ENCODE assay signal across 9 mouse cellular contexts in the genomic region with DNA sequence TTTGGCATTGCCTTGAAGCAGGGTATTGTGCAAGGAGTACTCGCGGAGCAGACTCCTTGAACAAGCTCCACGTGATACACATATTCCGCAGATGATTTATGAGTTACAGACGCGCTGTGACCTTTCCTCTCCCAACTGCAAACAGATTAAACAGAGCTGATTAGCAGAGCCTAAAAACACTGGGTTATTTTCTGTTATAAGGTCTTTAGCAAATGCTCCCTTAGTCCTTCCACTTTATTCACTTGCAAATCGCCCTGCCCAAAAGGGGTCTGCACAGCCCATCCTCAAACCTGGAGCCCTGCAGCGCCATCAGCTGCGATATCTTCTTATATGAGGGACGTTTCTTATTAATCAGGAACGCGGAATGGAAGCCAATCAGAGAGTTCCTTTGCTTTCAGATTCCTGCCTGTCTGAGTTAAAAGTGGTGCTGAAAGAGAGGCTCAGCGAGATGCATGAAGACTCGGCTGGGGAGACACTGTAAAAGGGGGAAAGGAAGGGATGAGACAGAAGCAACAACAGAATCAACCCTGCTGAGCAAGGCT. TPM values are rescaled to one million over a fixed set of nuclear protein-coding genes. Genes with fewer than 3 reads are reported as not detected.
DNase-seq lines count a peak whose midpoint lies in the region; ATAC-seq and TF ChIP-seq lines count a peak whose summit lies in the region.
"Had no signal": no experiment of that assay in that cellular context is flagged by ENCODE, and none has a peak within 500 bp of the region (broad histone marks: within the 10 kb centered on the region; RNA-seq: fewer than 3 reads in every experiment).

Gene Cdh9 (plus strand): TSS at position 287 of the 542 bp plus-strand sequence.

- H3K9ac ChIP-seq in kidney, postnatal 0 days (ENCODE audit: low read depth, low read length), result no peak within 1 kb of the TSS
- H3K9ac ChIP-seq in liver, embryonic 12.5 days, result no peak within 1 kb of the TSS

- ATAC-seq in cerebellum, adult (ENCODE audit: insufficient number of reproducible peaks, low FRiP score, low TSS enrichment), result peak; percentile 20; the same call in 1 of the 2 replicates
- ATAC-seq in kidney, postnatal 0 days (replicated peaks; ENCODE audit: low FRiP score, low read depth), result no peak
- no peak for ATAC-seq in liver, embryonic 12.5 days

- no peak for DNase-seq in cerebellum, adult 11-12 months
- DNase-seq in NIH3T3 (ENCODE audit: low read depth), result peak; percentile 5
- no peak for DNase-seq in forebrain, embryonic 10.5 days (ENCODE audit: extremely low spot score, low spot score)
- DNase-seq in kidney, postnatal 0 days (ENCODE audit: low spot score), result peak; percentile 21
- DNase-seq in right cerebral cortex, postnatal 36 days (ENCODE audit: low spot score in 2 of 2), result peak; percentile 8 to 11
- DNase-seq in spleen, postnatal 4 days (ENCODE audit: low spot score in 2 of 2), result no peak

- H3K36me3 ChIP-seq in forebrain, embryonic 10.5 days (replicated peaks), result no peaks in the 10 kb centered on the region
- H3K36me3 ChIP-seq in kidney, postnatal 0 days (ENCODE audit: insufficient read depth, low read length), result no peaks in the 10 kb centered on the region
- H3K36me3 ChIP-seq in liver, embryonic 12.5 days, result no peaks in the 10 kb centered on the region

- H3K4me1 ChIP-seq in forebrain, embryonic 10.5 days, result peaks cover 11% of the 10 kb centered on the region
- no peaks in the 10 kb centered on the region for H3K4me1 ChIP-seq in kidney, postnatal 0 days (replicated peaks; ENCODE audit: insufficient read depth, low read length)
- H3K4me1 ChIP-seq in liver, embryonic 12.5 days, result no peaks in the 10 kb centered on the region

- H3K27me3 ChIP-seq in forebrain, embryonic 10.5 days (ENCODE audit: poor library complexity, severe bottlenecking), result no peaks in the 10 kb centered on the region
- H3K27me3 ChIP-seq in kidney, postnatal 0 days (ENCODE audit: insufficient read depth, low read length), result no peaks in the 10 kb centered on the region
- H3K27me3 ChIP-seq in liver, embryonic 12.5 days (replicated peaks), result no peaks in the 10 kb centered on the region

- H3K27ac ChIP-seq in forebrain, embryonic 10.5 days, result no peak within 1 kb of the TSS
- no peak within 1 kb of the TSS for H3K27ac ChIP-seq in kidney, postnatal 0 days
- no peak within 1 kb of the TSS for H3K27ac ChIP-seq in liver, embryonic 12.5 days

- H3K4me3 ChIP-seq in forebrain, embryonic 10.5 days, result peak within 1 kb of the TSS; percentile 46
- H3K4me3 ChIP-seq in kidney, postnatal 0 days (replicated peaks; ENCODE audit: low read depth, low read length), result peak within 1 kb of the TSS; percentile 15
- H3K4me3 ChIP-seq in liver, embryonic 12.5 days, result no peak within 1 kb of the TSS
- H3K4me3 ChIP-seq: erythroblast, embryonic 14.5 days had no signal

- WGBS in forebrain, embryonic 10.5 days, result 4% methylated on average over 14 of the region's 14 CpGs
- 2% methylated on average over 14 of the region's 14 CpGs for WGBS in kidney, postnatal 0 days
- WGBS in liver, embryonic 12.5 days (ENCODE audit: insufficient replicate concordance), result 12% methylated on average over 14 of the region's 14 CpGs

- H3K9me3 ChIP-seq in forebrain, embryonic 10.5 days, result no peaks in the 10 kb centered on the region
- no peaks in the 10 kb centered on the region for H3K9me3 ChIP-seq in kidney, postnatal 0 days (replicated peaks; ENCODE audit: low read length)
- no peaks in the 10 kb centered on the region for H3K9me3 ChIP-seq in liver, embryonic 12.5 days (replicated peaks)

- no peak for TF ChIP-seq CTCF in kidney, postnatal 0 days (IDR thresholded peaks at IDR 0.05; ENCODE audit: low read depth)

- peak within 1 kb of the TSS; percentile 37 for H3K4me2 ChIP-seq in kidney, postnatal 0 days (ENCODE audit: low read length)
- H3K4me2 ChIP-seq in liver, embryonic 12.5 days, result peak within 1 kb of the TSS; percentile 26; the same call in 1 of the 2 replicates

RNA-seq across cellular contexts. Expression of gene Cdh9, which starts in this region (rescaled TPM):
- polyA plus RNA-seq in forebrain, embryonic 10.5 days (2016; fragmentation: Nextera tagmentation; extraction: Ambion mirVana), result 0.11 and 0.16 TPM in 2 replicates
- 0.08 TPM in 1 of 2 replicates, not detected in the other for polyA plus RNA-seq in kidney, postnatal 0 days (2015; fragmentation: Nextera tagmentation; extraction: Ambion mirVana)
- not detected in 2 replicates for polyA plus RNA-seq in liver, embryonic 12.5 days (2016; fragmentation: Nextera tagmentation; extraction: Ambion mirVana)
- polyA plus RNA-seq: erythroblast, embryonic 14.5 days had no signal

Comparison
In these comparisons a context has a peak if more than half of its experiments do, and no peak if none do; other contexts are left out.
1. Peak in DNase-seq, H3K4me3 ChIP-seq and H3K4me2 ChIP-seq in kidney, postnatal 0 days; RNA of the gene not detected or under 1 TPM.
2. DNase-seq: peak in NIH3T3 (single experiment) and right cerebral cortex, postnatal 36 days (2 of 2); none in cerebellum, adult 11-12 months (single experiment), forebrain, embryonic 10.5 days (single experiment) and spleen, postnatal 4 days (0 of 2).